Mouse (Mus musculus) bone marrow, adult 2 months (tissue): ENCODE data around the gene Timm8a2.

Source experiments
- CTCF ChIP-seq: fragments of 200-500 bp; IDR thresholded peaks from 2 replicates; pipeline ENCODE4 v1.5.1; 2011; ENCODE audit warnings: low read length, control low read depth; ENCODE audit not compliant: control insufficient read depth, insufficient read depth
- POLR2A ChIP-seq: fragments of 200-500 bp; IDR thresholded peaks from 2 replicates; pipeline ENCODE4 v1.6.1; 2011; ENCODE audit warnings: low read depth, mild to moderate bottlenecking, control low read depth, low read length, borderline replicate concordance; ENCODE audit not compliant: control insufficient read depth

- no peak for TF ChIP-seq CTCF
- no peak for TF ChIP-seq POLR2A
Measured at GRCm38 (mm10) chr14:122081308-122081707, 46.8 kb downstream of the Timm8a2 start.
